Mouse (Mus musculus) MEL (cell line): ENCODE data around the gene A630089N07Rik.

Source experiments
- GATA1 ChIP-seq: IDR thresholded peaks from 2 replicates; pipeline ENCODE4 v1.6.1; 2011; ENCODE audit warnings: low read depth, low read length, improper control_type of control experiment
- POLR2A ChIP-seq, 2 experiments: IDR thresholded peaks; 2 replicates each; pipeline ENCODE4 v1.6.1; 2011 to 2012; ENCODE audit warnings: low read length in 2 of 2, mild to moderate bottlenecking in 2 of 2, control low read depth in 1 of 2, improper control_type of control experiment in 1 of 2, low read depth in 1 of 2, moderate library complexity in 1 of 2; ENCODE audit not compliant: control insufficient read depth in 1 of 2, insufficient read depth in 1 of 2, poor library complexity in 1 of 2

- TF ChIP-seq GATA1 (no peak), POLR2A (IDR thresholded peaks at IDR 0.05; ENCODE audit: control insufficient read depth in 1 of 2, insufficient read depth in 1 of 2, low read depth in 1 of 2, low read length in 2 of 2, poor library complexity in 1 of 2) (no peak)
Measured at GRCm38 (mm10) chr16:97981362-97981761, 100.9 kb downstream of the A630089N07Rik start.
